Mouse (Mus musculus): Measurements from ENCODE around the gene Arhgap21. TPM values are rescaled to one million over a fixed set of nuclear protein-coding genes. Genes with fewer than 3 reads are reported as not detected.

Arhgap21 gene
- total RNA-seq, 2 experiments from 2014 or later = 358 to 386 TPM

DNA sequence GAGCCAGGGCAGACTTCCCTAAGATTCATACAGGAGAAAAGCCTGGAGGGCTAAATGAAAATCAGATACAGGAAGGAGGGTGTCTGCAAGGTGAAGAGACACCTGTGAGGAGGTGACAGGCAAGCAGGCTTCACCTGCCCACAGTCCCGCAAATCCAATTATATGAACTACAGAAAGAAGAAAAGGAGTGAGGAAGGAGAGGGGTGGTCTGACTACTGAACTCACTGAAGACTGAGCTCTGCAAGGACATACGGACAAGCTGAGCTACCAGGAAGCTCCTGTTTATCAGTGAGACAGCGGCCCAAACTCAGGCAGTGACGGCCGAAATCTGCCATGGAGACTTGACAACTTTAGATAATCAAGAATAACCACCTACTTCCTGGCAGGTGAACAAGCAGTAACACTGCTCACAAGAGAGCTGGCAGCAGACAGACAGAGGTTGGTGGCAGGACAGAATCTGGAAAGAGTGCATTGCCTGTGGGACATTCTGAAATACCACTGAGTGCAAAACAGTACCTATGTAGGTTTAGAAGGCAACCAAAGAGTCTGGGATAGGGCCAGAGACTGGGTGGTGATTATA, 5.4 kb downstream of the Arhgap21 start:
- TF ChIP-seq CTCF (conservative IDR thresholded peaks at IDR 0.05) = no peak
- Histone ChIP-seq H3K27ac (peak overlapping the region; percentile 96), H3K4me3 (peak overlapping the region; percentile 28)
- no peak for DNase-seq (ENCODE audit: low spot score in 2 of 2)

DNA sequence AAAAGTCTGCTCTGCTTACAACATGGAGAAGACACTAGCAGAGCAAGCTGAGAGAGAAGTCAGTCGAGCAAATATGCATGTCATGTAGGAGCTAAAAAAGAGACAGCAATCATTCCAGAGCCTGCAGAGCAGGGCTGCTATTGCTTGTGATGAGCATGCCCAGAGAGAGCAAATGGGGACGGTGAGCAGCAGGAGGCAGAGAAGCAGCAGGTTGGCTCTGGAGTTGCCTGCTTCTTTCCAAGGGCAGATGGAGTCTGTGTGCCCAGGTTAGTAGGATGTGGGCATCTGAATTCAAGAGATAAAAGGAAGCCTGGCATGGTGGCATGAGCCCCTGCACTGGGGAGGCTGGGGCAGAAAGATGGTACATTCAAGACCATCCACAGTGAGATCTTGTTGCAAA, 6.4 kb downstream of the Arhgap21 start:
- Histone ChIP-seq H3K4me3 (peak overlapping the region; percentile 25), H3K27ac (peak overlapping the region; percentile 96)
- TF ChIP-seq CTCF (conservative IDR thresholded peaks at IDR 0.05) = no peak
- peak; percentile 54 to 60 for DNase-seq (ENCODE audit: low spot score in 2 of 2)

DNA sequence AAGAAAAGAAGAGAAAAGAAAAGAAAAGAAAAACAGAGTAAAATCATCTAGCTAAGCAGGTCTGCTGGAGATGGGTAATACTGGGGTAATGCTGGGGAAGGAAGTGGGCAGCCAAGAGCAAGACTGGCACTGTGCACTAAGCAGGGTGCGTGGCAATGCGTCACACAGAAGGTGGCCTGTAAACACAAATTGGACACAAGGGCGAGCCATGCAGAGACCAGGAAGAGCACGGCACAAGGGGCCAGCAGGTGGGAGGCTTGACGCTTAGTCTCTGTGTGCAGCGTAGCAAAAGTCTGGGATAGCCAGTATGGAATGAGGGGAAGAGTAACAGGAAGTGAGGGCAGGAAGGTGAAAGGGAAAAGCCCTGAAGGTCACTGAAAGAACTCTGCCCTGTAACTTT, 6.9 kb downstream of the Arhgap21 start:
- no peak for DNase-seq (ENCODE audit: low spot score in 2 of 2)
- H3K4me3 ChIP-seq = peak overlapping the region; percentile 25
- no peak for TF ChIP-seq CTCF (conservative IDR thresholded peaks at IDR 0.05)
- H3K27ac ChIP-seq = peak overlapping the region; percentile 96

DNA sequence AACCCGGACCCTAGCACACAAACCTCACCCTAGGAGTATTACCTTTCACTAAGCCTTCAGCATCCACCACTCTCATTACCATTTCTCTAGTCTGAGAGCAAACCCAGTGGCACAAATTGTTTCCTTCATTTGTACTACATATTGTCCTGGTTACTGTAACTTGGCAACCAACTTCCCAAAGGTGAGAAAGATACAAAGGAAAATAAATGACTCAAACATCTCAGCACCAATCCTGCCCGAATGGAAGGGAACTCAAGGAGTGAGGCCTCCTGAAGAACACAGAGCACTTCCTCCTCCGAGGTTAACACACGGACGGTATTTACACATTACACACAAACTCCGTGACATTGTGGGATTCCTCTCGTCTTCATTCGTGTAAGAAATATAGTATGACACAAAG, 7.4 kb downstream of the Arhgap21 start:
- H3K4me3 ChIP-seq = peak overlapping the region; percentile 25
- no peak for TF ChIP-seq CTCF (conservative IDR thresholded peaks at IDR 0.05)
- DNase-seq (ENCODE audit: low spot score in 2 of 2) = no peak
- peak overlapping the region; percentile 96 for H3K27ac ChIP-seq

DNA sequence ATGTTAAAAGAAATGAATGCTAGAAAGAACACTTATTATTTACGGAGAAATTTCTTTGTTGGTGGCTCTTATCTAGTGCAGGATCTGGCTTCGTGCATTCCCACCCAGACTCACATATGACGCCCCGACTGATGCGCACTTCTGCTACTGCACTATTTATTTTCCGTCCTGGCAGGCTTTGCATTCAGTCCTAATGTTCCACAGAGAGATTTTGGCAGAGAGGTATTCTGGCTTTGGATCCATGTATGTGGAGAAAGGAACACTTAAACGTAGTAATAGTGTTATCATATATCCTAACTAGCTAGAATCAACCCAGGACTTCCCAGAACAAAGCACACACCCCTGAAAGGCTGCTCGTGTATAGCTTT, 8.0 kb downstream of the Arhgap21 start:
- H3K4me3 ChIP-seq = peak overlapping the region; percentile 25
- no peak for TF ChIP-seq CTCF (conservative IDR thresholded peaks at IDR 0.05)
- no peak for DNase-seq (ENCODE audit: low spot score in 2 of 2)

DNA sequence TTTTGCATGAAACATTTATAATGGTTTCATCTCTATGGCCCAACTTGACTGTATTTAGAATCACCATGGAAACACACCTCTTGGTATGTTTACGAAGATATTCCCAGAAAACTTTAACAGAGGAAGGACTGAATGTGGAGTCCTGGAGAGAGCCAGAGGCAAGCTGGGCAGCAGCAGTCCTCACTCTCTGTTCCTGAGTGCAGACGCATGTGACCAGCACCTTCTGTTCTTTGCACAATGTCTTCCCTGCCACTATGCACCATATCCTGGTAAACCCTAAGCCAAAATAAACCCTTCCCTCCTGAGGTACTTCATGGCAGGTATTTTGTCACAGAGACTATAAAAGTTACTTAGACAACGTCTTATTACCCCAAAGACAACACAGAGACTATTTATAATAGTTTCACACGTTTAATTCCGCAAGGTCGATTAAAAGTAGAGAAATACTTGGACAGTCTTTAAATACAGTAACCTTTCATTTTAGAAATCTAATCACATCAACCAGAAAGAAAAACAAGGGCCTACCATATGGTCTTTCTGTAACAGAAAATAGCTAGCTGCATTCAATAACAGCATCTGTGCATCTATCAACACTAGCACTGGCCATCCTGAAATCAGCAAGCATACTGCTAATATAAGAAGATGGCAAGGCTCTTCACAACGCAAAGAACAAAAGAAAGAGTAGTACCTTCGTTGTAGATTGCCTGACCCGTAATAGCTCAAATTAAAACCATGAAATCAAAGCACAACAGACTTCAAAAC, 8.6 kb downstream of the Arhgap21 start:
- peak overlapping the region; percentile 96 for H3K27ac ChIP-seq
- DNase-seq (ENCODE audit: low spot score in 2 of 2) = no peak
- no peak for TF ChIP-seq CTCF (conservative IDR thresholded peaks at IDR 0.05)
- peak overlapping the region; percentile 25 for H3K4me3 ChIP-seq

More for the DNA sequence above, 8.0 kb downstream of the Arhgap21 start:
- H3K27ac ChIP-seq = peak overlapping the region; percentile 96

DNA sequence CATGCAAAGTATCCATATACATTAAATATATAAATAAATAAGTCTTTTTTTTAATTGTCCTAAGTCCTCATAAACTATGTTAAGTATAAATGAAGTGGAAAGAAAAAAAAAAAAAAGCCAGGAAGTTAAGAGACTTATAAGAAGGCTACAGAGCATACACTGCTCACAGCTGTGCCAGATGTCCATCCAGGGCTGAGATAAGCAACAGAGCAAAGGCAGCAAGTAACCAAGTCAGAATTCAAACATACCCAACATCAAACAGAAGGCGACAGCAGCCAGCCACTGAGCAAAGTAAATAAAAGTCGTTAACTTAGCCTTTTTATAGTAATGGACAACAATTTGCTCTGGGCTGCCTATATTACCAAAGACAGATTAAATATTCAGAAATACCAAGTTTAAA, 9.6 kb downstream of the Arhgap21 start:
- DNase-seq (ENCODE audit: low spot score in 2 of 2) = no peak
- Histone ChIP-seq H3K27ac (peak overlapping the region; percentile 96; the same call in 1 of the 2 replicates), H3K4me3 (no peak overlapping the region)
- TF ChIP-seq CTCF (conservative IDR thresholded peaks at IDR 0.05) = no peak

DNA sequence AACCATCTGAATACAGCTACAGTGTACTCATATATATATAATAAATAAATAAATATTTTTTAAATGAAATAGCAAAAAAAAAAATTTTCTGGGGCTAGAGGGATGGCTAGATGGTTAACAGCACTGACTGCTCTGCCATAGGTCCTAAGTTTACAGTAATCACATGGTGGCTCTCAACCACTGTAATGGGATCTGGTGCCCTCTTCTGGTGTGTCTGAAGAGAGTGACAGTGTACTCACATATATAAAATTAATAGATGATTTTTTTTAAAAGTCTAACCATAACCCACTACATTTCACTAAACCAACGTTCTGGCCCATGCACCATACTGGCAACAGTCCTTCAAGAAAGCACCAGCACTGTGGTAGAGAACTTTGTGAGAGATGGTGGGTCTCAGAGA, 10.7 kb downstream of the Arhgap21 start:
- TF ChIP-seq CTCF (conservative IDR thresholded peaks at IDR 0.05) = peak; percentile 58
- Histone ChIP-seq H3K4me3 (no peak overlapping the region), H3K27ac (0 out of 2 replicates have a peak overlapping the region, but pooled peaks have one; percentile 96)
- no peak for DNase-seq (ENCODE audit: low spot score in 2 of 2)

DNA sequence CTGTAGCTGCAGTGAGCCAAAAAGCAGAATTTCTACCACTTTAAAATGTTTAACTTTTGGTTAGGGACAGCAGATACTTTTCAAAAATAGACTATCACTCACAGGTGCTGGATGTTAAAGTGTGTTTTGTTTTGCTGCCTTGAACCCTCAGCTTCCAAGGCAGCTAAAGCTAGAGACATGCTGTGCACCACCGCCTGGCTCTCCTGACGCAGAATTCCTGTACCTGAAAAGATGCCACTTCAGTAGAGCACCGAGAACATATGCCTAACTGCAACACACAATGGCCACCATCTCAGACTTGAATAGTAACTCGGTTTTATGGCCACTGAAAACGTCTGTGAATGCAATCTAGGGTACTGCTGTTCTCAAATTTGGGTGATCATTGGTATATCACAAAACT, 12.0 kb downstream of the Arhgap21 start:
- H3K27ac ChIP-seq = 0 out of 2 replicates have a peak overlapping the region, but pooled peaks have one; percentile 3
- no peak for DNase-seq (ENCODE audit: low spot score in 2 of 2)
- no peak for TF ChIP-seq CTCF (conservative IDR thresholded peaks at IDR 0.05)
- H3K4me3 ChIP-seq = no peak overlapping the region

DNA sequence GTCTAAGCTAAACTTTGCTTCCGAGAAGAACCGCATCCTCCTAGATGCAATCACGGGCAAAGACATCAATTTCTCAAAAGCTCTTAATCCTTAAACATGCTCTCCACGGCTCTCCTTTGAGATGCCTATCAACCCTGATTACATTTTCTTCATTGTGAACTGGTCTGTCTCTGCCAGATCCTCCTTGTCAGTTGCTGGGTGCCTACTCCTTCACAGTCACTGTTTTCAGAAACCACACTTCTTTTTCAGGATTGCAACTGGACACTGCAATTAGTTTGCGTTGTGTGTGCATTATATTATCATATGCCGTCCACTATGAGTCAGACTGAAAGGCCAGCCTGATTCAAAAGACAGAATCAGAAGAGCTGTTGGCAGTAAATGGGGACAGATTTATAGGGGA, 12.7 kb downstream of the Arhgap21 start:
- no peak for DNase-seq (ENCODE audit: low spot score in 2 of 2)
- no peak for TF ChIP-seq CTCF (conservative IDR thresholded peaks at IDR 0.05)
- Histone ChIP-seq H3K4me3 (no peak overlapping the region), H3K27ac (peak overlapping the region; percentile 19; the same call in 1 of the 2 replicates)

DNA sequence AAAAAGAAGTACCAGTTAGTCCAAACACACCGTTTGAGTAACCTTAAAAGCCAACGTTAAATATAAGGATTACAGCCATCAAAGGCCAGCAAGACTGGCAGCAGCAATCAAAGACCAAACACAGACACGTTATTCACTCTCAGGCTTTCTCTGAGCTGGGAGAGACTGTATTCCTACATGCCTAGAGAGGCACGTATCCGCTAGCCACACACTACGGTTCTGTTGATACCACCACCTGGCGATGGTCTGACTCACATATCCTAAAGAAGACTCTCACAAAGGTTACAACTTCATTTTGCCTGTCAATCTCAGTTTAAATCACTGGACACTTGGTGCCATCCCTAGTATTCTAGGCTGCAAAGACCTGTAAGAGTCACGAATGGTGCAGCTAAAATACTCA, 13.3 kb downstream of the Arhgap21 start:
- no peak overlapping the region for H3K4me3 ChIP-seq
- TF ChIP-seq CTCF (conservative IDR thresholded peaks at IDR 0.05) = no peak
- H3K27ac ChIP-seq = peak overlapping the region; percentile 19
- DNase-seq (ENCODE audit: low spot score in 2 of 2) = no peak

DNA sequence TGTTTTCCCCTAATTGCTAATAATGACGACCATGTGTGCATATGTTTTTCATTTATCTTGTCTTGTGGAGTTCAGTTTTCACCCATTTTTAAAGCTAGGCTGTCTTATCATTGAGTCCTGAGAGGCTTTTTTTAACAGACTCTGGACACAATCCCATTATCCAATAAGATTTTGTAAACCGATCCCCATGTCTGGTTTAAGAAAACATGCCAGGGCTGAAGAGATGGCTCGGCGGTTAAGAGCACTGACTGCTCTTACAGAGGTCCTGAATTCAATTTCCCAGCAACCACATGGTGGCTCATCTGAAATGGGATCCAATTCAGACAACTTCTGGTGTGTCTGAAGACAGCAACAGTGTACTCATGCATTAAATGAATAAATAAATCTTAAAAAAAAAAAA, 16.0 kb downstream of the Arhgap21 start:
- H3K4me3 ChIP-seq = no peak overlapping the region

DNA sequence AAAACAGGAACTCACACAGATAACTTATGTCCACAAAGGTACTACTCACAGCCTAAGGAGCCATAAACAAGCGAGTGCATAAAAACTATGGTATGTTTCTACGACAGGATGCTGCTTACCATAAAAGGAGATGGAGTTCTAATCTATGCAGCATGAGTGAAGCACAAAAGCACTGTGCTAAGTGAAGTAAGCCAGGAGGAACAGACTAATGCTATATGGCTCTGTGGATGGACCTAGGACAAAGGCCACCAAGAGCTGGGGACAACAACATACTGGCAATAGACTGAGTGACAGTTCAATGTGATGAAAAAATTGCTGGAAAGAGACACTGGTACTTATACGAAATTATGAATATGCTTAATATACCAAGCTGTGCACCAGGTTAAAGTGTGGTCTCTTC, 19.5 kb downstream of the Arhgap21 start:
- Histone ChIP-seq H3K27ac (no peak overlapping the region), H3K4me3 (no peak overlapping the region)
- TF ChIP-seq CTCF (conservative IDR thresholded peaks at IDR 0.05) = no peak
- DNase-seq (ENCODE audit: low spot score in 2 of 2) = no peak

More for the DNA sequence above, 16.0 kb downstream of the Arhgap21 start:
- peak; percentile 13; the same call in 1 of the 2 replicates for TF ChIP-seq CTCF (conservative IDR thresholded peaks at IDR 0.05)
- H3K27ac ChIP-seq = no peak overlapping the region
- DNase-seq (ENCODE audit: low spot score in 2 of 2) = no peak

DNA sequence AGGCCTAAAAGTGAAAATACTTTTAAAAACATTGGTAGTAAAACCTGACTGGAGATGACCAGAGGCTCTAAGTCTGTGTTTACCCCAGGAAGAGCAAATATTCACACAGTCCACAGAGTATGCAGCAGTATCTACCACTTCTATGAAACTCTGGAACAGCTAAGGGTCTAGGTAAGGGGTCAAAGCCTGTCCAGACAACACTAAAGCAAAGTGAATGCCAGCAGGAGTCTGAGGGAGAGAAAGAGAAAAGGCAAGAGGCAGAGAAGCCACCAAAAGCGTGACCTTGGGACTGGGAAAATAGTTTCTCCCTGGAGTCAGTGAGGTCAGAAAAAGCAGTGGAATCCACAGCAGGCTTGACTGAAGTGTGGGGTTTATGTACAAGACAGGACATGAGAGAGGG, 21.6 kb downstream of the Arhgap21 start:
- Histone ChIP-seq H3K27ac (no peak overlapping the region), H3K4me3 (no peak overlapping the region)
- TF ChIP-seq CTCF (conservative IDR thresholded peaks at IDR 0.05) = no peak
- no peak for DNase-seq (ENCODE audit: low spot score in 2 of 2)
